Mouse (Mus musculus): ENCODE data around the gene Armc10.

DNA sequence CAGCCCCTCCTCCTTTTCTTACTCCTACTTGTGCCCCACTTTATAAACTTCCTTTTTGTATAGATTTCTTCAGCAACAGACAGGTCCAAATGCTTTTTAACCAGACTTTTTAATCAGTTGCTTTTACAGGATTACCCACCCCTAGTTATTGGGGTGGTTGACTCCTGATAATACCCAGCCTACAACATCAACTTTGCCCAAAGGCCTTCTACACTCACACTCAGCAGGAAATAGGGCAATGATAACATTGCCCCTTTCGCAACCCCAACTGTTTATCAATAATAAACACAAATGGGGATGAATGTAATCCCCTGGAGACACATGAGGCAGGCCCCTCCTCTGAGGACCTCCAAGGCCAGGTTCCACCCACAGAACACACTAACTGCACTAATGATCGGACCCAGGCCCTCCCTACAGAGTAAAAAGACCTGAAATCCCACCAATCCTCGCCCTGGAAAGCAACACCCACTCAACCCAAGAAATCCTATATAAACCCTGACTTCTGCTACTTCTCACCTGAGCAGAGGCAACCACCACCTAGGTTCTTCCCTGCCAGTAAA lies 29.1 kb upstream of the Armc10 start:
- TF ChIP-seq CTCF (IDR thresholded peaks at IDR 0.05; ENCODE audit: insufficient read depth, low read length) (no peak), POLR2A (IDR thresholded peaks at IDR 0.05; ENCODE audit: borderline replicate concordance, extremely low read depth, low read depth, low read length) (no peak)
